Mouse (Mus musculus): Measurements from ENCODE around the gene Capn2. TPM values are rescaled to one million over a fixed set of nuclear protein-coding genes. Genes with fewer than 3 reads are reported as not detected.

Gene Capn2
- total and polyA plus RNA-seq, 2 experiments from 2014 or later = 79.7 to 83.7 TPM

GRCm38 (mm10) chr1:182497736-182498135 lies 19.7 kb downstream of the Capn2 start:
- no peak overlapping the region for H3K4me2 ChIP-seq (ENCODE audit: low read depth, low read length)
- no peak for TF ChIP-seq CTCF (IDR thresholded peaks at IDR 0.05; ENCODE audit: low read depth)
- no peaks in the 10 kb centered on the region for H3K36me3 ChIP-seq (ENCODE audit: insufficient read depth, low read length)
- DNase-seq (ENCODE audit: low spot score) = no peak
- no peak for ATAC-seq
- 52% methylated on average over 4 of the region's 4 CpGs for WGBS
- no peak overlapping the region for H3K27ac ChIP-seq
- no peaks in the 10 kb centered on the region; the same call in 1 of the 2 replicates for H3K4me1 ChIP-seq (ENCODE audit: insufficient read depth, low read length)
- no peak overlapping the region for H3K4me3 ChIP-seq (ENCODE audit: low read length)
- H3K27me3 ChIP-seq (ENCODE audit: insufficient read depth, low read length) = no peaks in the 10 kb centered on the region
- H3K9me3 ChIP-seq (ENCODE audit: low read length) = no peaks in the 10 kb centered on the region
- no peak overlapping the region for H3K9ac ChIP-seq (replicated peaks; ENCODE audit: low read length)

- no peaks in the 10 kb centered on the region; the same call in 1 of the 2 replicates for H3K4me1 ChIP-seq (ENCODE audit: insufficient read depth, low read length)
- H3K4me2 ChIP-seq (ENCODE audit: low read depth, low read length) = no peak overlapping the region
- WGBS = 71% methylated on average over 6 of the region's 6 CpGs
- H3K4me3 ChIP-seq (ENCODE audit: low read length) = no peak overlapping the region
- no peak for DNase-seq (ENCODE audit: low spot score)
- H3K36me3 ChIP-seq (ENCODE audit: insufficient read depth, low read length) = no peaks in the 10 kb centered on the region; the same call in 1 of the 2 replicates
- TF ChIP-seq CTCF (IDR thresholded peaks at IDR 0.05; ENCODE audit: low read depth) = no peak
- no peak overlapping the region for H3K27ac ChIP-seq
- H3K27me3 ChIP-seq (ENCODE audit: insufficient read depth, low read length) = no peaks in the 10 kb centered on the region
- no peak for ATAC-seq
- H3K9ac ChIP-seq (replicated peaks; ENCODE audit: low read length) = no peak overlapping the region
- no peaks in the 10 kb centered on the region for H3K9me3 ChIP-seq (ENCODE audit: low read length)
These were observed 20.7 kb downstream of the Capn2 start for GRCm38 (mm10) chr1:182496685-182497084.

- Histone ChIP-seq H3K9me3 (ENCODE audit: low read length) (no peaks in the 10 kb centered on the region), H3K9ac (replicated peaks; ENCODE audit: low read length) (no peak overlapping the region), H3K36me3 (ENCODE audit: insufficient read depth, low read length) (no peaks in the 10 kb centered on the region; the same call in 1 of the 2 replicates), H3K4me1 (ENCODE audit: insufficient read depth, low read length) (no peaks in the 10 kb centered on the region; the same call in 1 of the 2 replicates), H3K27me3 (ENCODE audit: insufficient read depth, low read length) (no peaks in the 10 kb centered on the region), H3K27ac (no peak overlapping the region), H3K4me3 (ENCODE audit: low read length) (no peak overlapping the region), H3K4me2 (ENCODE audit: low read depth, low read length) (no peak overlapping the region)
- no peak for DNase-seq (ENCODE audit: low spot score)
- no peak for TF ChIP-seq CTCF (IDR thresholded peaks at IDR 0.05; ENCODE audit: low read depth)
- no peak for ATAC-seq
- WGBS = 63% methylated on average over 17 of the region's 17 CpGs
These were observed 22.9 kb downstream of the Capn2 start for GRCm38 (mm10) chr1:182494285-182495145.

GRCm38 (mm10) chr1:182491839-182492238 lies 25.6 kb downstream of the Capn2 start:
- WGBS = 92% methylated on average over 6 of the region's 6 CpGs

GRCm38 (mm10) chr1:182490568-182490967 lies 26.8 kb downstream of the Capn2 start:
- Histone ChIP-seq H3K9me3 (ENCODE audit: low read length) (no peaks in the 10 kb centered on the region), H3K4me2 (ENCODE audit: low read depth, low read length) (no peak overlapping the region), H3K9ac (replicated peaks; ENCODE audit: low read length) (no peak overlapping the region), H3K4me3 (ENCODE audit: low read length) (no peak overlapping the region), H3K27me3 (ENCODE audit: insufficient read depth, low read length) (no peaks in the 10 kb centered on the region), H3K4me1 (ENCODE audit: insufficient read depth, low read length) (no peaks in the 10 kb centered on the region; the same call in 1 of the 2 replicates), H3K27ac (0 out of 2 replicates have a peak overlapping the region, but pooled peaks have one; percentile 54), H3K36me3 (ENCODE audit: insufficient read depth, low read length) (peaks cover 16% of the 10 kb centered on the region)
- WGBS = 79% methylated on average over 7 of the region's 7 CpGs
- ATAC-seq = no peak
- peak; percentile 52 for TF ChIP-seq CTCF (IDR thresholded peaks at IDR 0.05; ENCODE audit: low read depth)
- DNase-seq (ENCODE audit: low spot score) = peak; percentile 30

More at GRCm38 (mm10) chr1:182491839-182492238, 25.6 kb downstream of the Capn2 start:
- Histone ChIP-seq H3K9me3 (ENCODE audit: low read length) (no peaks in the 10 kb centered on the region), H3K4me3 (ENCODE audit: low read length) (no peak overlapping the region), H3K4me1 (ENCODE audit: insufficient read depth, low read length) (no peaks in the 10 kb centered on the region; the same call in 1 of the 2 replicates), H3K27me3 (ENCODE audit: insufficient read depth, low read length) (no peaks in the 10 kb centered on the region), H3K9ac (replicated peaks; ENCODE audit: low read length) (no peak overlapping the region), H3K27ac (no peak overlapping the region), H3K4me2 (ENCODE audit: low read depth, low read length) (no peak overlapping the region), H3K36me3 (ENCODE audit: insufficient read depth, low read length) (peaks cover 8% of the 10 kb centered on the region; the same call in 1 of the 2 replicates)
- ATAC-seq = no peak
- no peak for TF ChIP-seq CTCF (IDR thresholded peaks at IDR 0.05; ENCODE audit: low read depth)
- DNase-seq (ENCODE audit: low spot score) = no peak

- TF ChIP-seq CTCF (IDR thresholded peaks at IDR 0.05; ENCODE audit: low read depth) = peak; percentile 89
- Histone ChIP-seq H3K36me3 (ENCODE audit: insufficient read depth, low read length) (peaks cover 22% of the 10 kb centered on the region), H3K4me3 (ENCODE audit: low read length) (peak overlapping the region; percentile 7; the same call in 1 of the 2 replicates), H3K27me3 (ENCODE audit: insufficient read depth, low read length) (no peaks in the 10 kb centered on the region), H3K4me1 (ENCODE audit: insufficient read depth, low read length) (no peaks in the 10 kb centered on the region; the same call in 1 of the 2 replicates), H3K9me3 (ENCODE audit: low read length) (no peaks in the 10 kb centered on the region), H3K4me2 (ENCODE audit: low read depth, low read length) (peak overlapping the region; percentile 47), H3K27ac (peak overlapping the region; percentile 54; the same call in 1 of the 2 replicates), H3K9ac (replicated peaks; ENCODE audit: low read length) (no peak overlapping the region)
- ATAC-seq = peak; percentile 95
- WGBS = 10% methylated on average over 21 of the region's 21 CpGs
- peak; percentile 95 for DNase-seq (ENCODE audit: low spot score)
These were observed 27.5 kb downstream of the Capn2 start for GRCm38 (mm10) chr1:182489803-182490452.

All from hindbrain, postnatal 0 days (tissue).